ENCODE assay signal across 9 mouse cellular contexts in the genomic region with DNA sequence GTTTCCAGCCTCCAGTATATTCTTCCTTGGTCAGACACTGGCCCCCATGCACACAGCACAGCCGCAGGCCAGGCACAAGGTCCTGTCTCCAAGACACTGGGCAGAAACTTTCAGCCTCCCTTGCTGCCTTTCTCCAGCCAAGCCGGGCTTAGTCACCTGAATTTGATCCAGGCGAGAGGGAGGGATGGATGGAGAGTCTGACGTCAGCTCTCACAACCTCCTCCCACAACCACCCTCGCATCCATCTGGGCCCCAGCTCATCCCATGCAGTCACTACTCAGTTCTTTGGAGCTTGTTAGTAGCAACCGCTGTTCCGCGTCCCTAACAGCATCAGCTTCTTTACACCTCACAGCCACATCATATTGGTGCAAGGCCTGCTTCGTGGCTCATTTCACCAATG. TPM values are rescaled to one million over a fixed set of nuclear protein-coding genes. Genes with fewer than 3 reads are reported as not detected.
DNase-seq lines count a peak whose midpoint lies in the region; ATAC-seq lines count a peak whose summit lies in the region.
"Had no signal": no experiment of that assay in that cellular context is flagged by ENCODE, and none has a peak within 500 bp of the region (broad histone marks: within the 10 kb centered on the region; RNA-seq: fewer than 3 reads in every experiment).

No protein-coding gene starts in this region.

- H3K9ac ChIP-seq in midbrain, embryonic 11.5 days (ENCODE audit: low read length): no peak overlapping the region
- no peak overlapping the region for H3K9ac ChIP-seq in midbrain, embryonic 14.5 days (replicated peaks; ENCODE audit: low read length)
- H3K9ac ChIP-seq in forebrain, embryonic 12.5 days: no peak overlapping the region

- no peak overlapping the region for H3K4me3 ChIP-seq in midbrain, embryonic 11.5 days (ENCODE audit: low read depth, low read length)
- no peak overlapping the region for H3K4me3 ChIP-seq in midbrain, embryonic 14.5 days (replicated peaks; ENCODE audit: low read depth, low read length)
- no peak overlapping the region for H3K4me3 ChIP-seq in forebrain, embryonic 12.5 days (replicated peaks)
- H3K4me3 ChIP-seq: megakaryocyte, embryonic 14.5 days had no signal

- no peak for ATAC-seq in midbrain, embryonic 11.5 days (ENCODE audit: low FRiP score)
- ATAC-seq in midbrain, embryonic 14.5 days (ENCODE audit: low FRiP score, low TSS enrichment): no peak
- ATAC-seq in forebrain, embryonic 12.5 days (ENCODE audit: low FRiP score): no peak

- peaks cover 23% of the 10 kb centered on the region for H3K27me3 ChIP-seq in midbrain, embryonic 11.5 days (ENCODE audit: control insufficient read depth, insufficient read depth, low read length)
- H3K27me3 ChIP-seq in midbrain, embryonic 14.5 days (ENCODE audit: control insufficient read depth, insufficient read depth, low read length): peaks cover 6% of the 10 kb centered on the region
- H3K27me3 ChIP-seq in forebrain, embryonic 12.5 days: peaks cover 34% of the 10 kb centered on the region

- DNase-seq in midbrain, embryonic 11.5 days (ENCODE audit: low spot score, missing footprints): peak; percentile 81
- no peak for DNase-seq in midbrain, embryonic 14.5 days
- peak; percentile 64 to 67 for DNase-seq in cerebellum, postnatal 14 days
- peak; percentile 66 to 68 for DNase-seq in heart, postnatal 36 days
- DNase-seq in lung, postnatal 36 days: peak; percentile 62
- DNase-seq in T-cell, adult 2 months (ENCODE audit: low spot score): no peak
- no peak for DNase-seq in yolk sac, embryonic 10.5 days (ENCODE audit: low spot score)

- peaks cover 11% of the 10 kb centered on the region for H3K4me1 ChIP-seq in midbrain, embryonic 11.5 days (ENCODE audit: control insufficient read depth, insufficient read depth, low read length)
- 0 out of 2 replicates have a peak, but pooled peaks cover 3% of the 10 kb centered on the region for H3K4me1 ChIP-seq in midbrain, embryonic 14.5 days (ENCODE audit: control insufficient read depth, insufficient read depth, low read length)
- H3K4me1 ChIP-seq in forebrain, embryonic 12.5 days: peaks cover 24% of the 10 kb centered on the region

- no peak overlapping the region for H3K4me2 ChIP-seq in midbrain, embryonic 11.5 days
- H3K4me2 ChIP-seq in midbrain, embryonic 14.5 days (ENCODE audit: low read length): no peak overlapping the region
- H3K4me2 ChIP-seq in forebrain, embryonic 12.5 days: no peak overlapping the region

- intact Hi-C loops in heart, postnatal 36 days (cut with DNase I): no loop called here

- 46% methylated on average over 9 of the region's 9 CpGs for WGBS in midbrain, embryonic 11.5 days
- 54% methylated on average over 9 of the region's 9 CpGs for WGBS in midbrain, embryonic 14.5 days
- WGBS in forebrain, embryonic 12.5 days: 55% methylated on average over 9 of the region's 9 CpGs

- no peaks in the 10 kb centered on the region for H3K36me3 ChIP-seq in midbrain, embryonic 11.5 days (ENCODE audit: control insufficient read depth, insufficient read depth, low read length)
- peaks cover 4% of the 10 kb centered on the region; the same call in 1 of the 2 replicates for H3K36me3 ChIP-seq in midbrain, embryonic 14.5 days (ENCODE audit: control insufficient read depth, insufficient read depth, low read length)
- H3K36me3 ChIP-seq in forebrain, embryonic 12.5 days (replicated peaks): no peaks in the 10 kb centered on the region

- H3K27ac ChIP-seq in midbrain, embryonic 11.5 days (ENCODE audit: low read depth, low read length): no peak overlapping the region
- no peak overlapping the region for H3K27ac ChIP-seq in midbrain, embryonic 14.5 days (replicated peaks; ENCODE audit: low read depth, low read length)
- no peak overlapping the region for H3K27ac ChIP-seq in forebrain, embryonic 12.5 days

- H3K9me3 ChIP-seq in midbrain, embryonic 11.5 days (ENCODE audit: control insufficient read depth, low read length): no peaks in the 10 kb centered on the region
- no peaks in the 10 kb centered on the region for H3K9me3 ChIP-seq in midbrain, embryonic 14.5 days (ENCODE audit: control insufficient read depth, low read length)
- H3K9me3 ChIP-seq in forebrain, embryonic 12.5 days: no peaks in the 10 kb centered on the region
- H3K9me3 ChIP-seq: megakaryocyte, embryonic 14.5 days had no signal

RNA-seq across cellular contexts. Expression of a gene that starts 4.3 kb away (rescaled TPM):
- polyA plus RNA-seq in midbrain, embryonic 11.5 days (2014; fragmentation: Nextera tagmentation; extraction: Ambion mirVana): 3.7 and 4.2 TPM in 2 replicates
- polyA plus RNA-seq in midbrain, embryonic 14.5 days (2014; fragmentation: Nextera tagmentation; extraction: Ambion mirVana): 11.0 and 16.6 TPM in 2 replicates
- total RNA-seq in heart, postnatal 36 days (2021): under 1 TPM; 0.84 to 1.00 TPM
- 9.0 and 9.7 TPM in 2 replicates for polyA plus RNA-seq in forebrain, embryonic 12.5 days (2016; fragmentation: Nextera tagmentation; extraction: Ambion mirVana)

RNA-seq across cellular contexts. Expression of a gene that starts 24.2 kb away (rescaled TPM):
- polyA plus RNA-seq in midbrain, embryonic 11.5 days (2014; fragmentation: Nextera tagmentation; extraction: Ambion mirVana): 1.2 and 1.3 TPM in 2 replicates
- 0.36 and 0.41 TPM in 2 replicates for polyA plus RNA-seq in midbrain, embryonic 14.5 days (2014; fragmentation: Nextera tagmentation; extraction: Ambion mirVana)
- under 1 TPM; 0.33 to 0.38 TPM for total RNA-seq in heart, postnatal 36 days (2021)
- 0.52 and 0.74 TPM in 2 replicates for polyA plus RNA-seq in forebrain, embryonic 12.5 days (2016; fragmentation: Nextera tagmentation; extraction: Ambion mirVana)

RNA-seq across cellular contexts. Expression of a gene that starts 24.5 kb away (rescaled TPM):
- polyA plus RNA-seq in midbrain, embryonic 11.5 days (2014; fragmentation: Nextera tagmentation; extraction: Ambion mirVana): 10.8 and 11.0 TPM in 2 replicates
- polyA plus RNA-seq in midbrain, embryonic 14.5 days (2014; fragmentation: Nextera tagmentation; extraction: Ambion mirVana): 8.3 and 10.2 TPM in 2 replicates
- 1 to 10 TPM; 5.8 to 6.3 TPM for total RNA-seq in heart, postnatal 36 days (2021)
- 12.4 and 13.6 TPM in 2 replicates for polyA plus RNA-seq in forebrain, embryonic 12.5 days (2016; fragmentation: Nextera tagmentation; extraction: Ambion mirVana)

Comparison
In these comparisons a context has a peak if more than half of its experiments do, and no peak if none do; other contexts are left out.
1. DNase-seq: peak in midbrain, embryonic 11.5 days (single experiment), cerebellum, postnatal 14 days (2 of 2), heart, postnatal 36 days (2 of 2) and lung, postnatal 36 days (single experiment); none in midbrain, embryonic 14.5 days (single experiment), T-cell, adult 2 months (single experiment) and yolk sac, embryonic 10.5 days (single experiment).